Mouse (Mus musculus): ENCODE measurements around the gene Polm.
A peak's percentile ranks its signal among the peaks of the same experiment; 100 is the strongest.
"Not testable (repeated sequence)": the region's sequence is repeated elsewhere in the genome, so short reads cannot be mapped to it uniquely, and the experiment has no call there.

Polm gene

GRCm38 (mm10) chr11:5855481-5855880 lies 17.7 kb upstream of the Polm start:
- no peak for DNase-seq (ENCODE audit: low spot score)

- no peak for DNase-seq (ENCODE audit: low spot score)
Measured at GRCm38 (mm10) chr11:5852314-5852713, 14.5 kb upstream of the Polm start.

DNA sequence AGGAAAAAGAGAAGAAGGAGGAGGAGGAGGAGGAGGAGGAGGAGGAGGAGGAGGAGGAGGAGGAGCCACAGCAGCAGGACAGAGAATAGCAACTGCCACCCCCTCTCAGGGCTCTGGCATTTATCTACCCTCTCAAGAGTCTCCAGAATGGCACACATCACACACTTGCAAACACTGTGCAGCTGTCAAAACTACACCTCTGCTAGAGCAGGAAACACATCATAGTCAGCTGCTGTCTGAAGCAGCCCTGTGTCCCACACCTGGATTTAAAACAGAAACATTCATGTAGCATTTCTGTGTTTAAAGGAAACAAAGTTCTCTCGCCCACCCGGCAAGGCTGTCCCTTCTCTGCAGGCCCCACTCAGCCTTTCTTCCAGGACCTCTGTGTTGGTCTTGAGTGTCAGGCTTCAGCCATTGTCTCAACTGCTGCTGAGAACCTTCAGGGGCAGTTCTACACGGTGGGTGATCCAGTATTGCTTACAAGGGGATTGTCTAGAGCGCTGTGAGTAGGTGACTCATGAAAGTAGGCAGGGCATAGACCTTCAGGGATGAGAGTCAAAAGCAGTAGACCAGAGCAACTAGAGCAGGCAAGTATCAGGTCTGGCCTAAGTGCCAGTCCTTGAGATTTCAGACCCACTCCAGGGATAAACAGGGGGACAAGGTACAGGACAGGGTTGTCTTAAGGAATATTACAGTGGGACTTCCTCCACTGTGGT lies 13.4 kb upstream of the Polm start:
- DNase-seq (ENCODE audit: low spot score) = no peak

DNA sequence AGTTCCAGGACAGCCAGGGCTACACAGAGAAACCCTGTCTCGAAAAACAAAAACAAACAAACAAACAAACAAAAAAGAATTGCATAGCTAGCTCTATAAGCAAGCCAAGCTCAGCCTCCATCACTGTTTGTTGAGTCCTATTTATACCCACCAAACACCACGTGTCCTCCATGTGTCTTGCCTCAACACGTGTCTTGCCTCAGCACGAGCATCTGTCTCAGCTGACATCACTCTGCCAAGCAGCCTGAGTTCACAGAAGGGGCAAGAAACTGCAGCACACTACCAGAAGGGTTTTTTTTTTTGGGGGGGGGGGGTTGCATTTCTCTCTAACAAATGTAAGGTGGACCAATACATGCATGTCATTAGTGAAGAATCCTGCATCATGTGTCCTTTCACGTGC lies 12.6 kb upstream of the Polm start:
- DNase-seq (ENCODE audit: low spot score) = no peak

- DNase-seq (ENCODE audit: low spot score) = no peak
Measured at GRCm38 (mm10) chr11:5849316-5849715, 11.5 kb upstream of the Polm start.

DNA sequence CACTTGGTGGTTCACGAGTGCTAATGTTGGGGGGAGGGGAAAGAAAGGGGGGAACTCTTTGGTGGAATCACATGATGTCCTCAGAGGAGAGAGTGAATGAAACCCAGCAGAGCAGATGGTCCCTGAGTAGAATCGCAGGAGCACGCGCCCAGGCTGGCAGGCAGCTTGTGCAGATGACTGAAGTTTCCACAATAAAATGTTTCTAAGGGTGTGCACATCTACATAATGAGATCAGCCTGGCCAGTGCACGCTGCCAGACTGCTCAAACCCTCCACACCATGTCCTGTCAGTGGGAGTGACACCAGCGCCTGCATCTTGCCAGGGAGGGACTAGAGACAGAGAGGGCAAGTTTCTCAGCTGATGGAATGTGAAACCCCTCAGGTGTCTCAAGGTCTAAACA lies 10.9 kb upstream of the Polm start:
- DNase-seq (ENCODE audit: low spot score) = no peak

DNA sequence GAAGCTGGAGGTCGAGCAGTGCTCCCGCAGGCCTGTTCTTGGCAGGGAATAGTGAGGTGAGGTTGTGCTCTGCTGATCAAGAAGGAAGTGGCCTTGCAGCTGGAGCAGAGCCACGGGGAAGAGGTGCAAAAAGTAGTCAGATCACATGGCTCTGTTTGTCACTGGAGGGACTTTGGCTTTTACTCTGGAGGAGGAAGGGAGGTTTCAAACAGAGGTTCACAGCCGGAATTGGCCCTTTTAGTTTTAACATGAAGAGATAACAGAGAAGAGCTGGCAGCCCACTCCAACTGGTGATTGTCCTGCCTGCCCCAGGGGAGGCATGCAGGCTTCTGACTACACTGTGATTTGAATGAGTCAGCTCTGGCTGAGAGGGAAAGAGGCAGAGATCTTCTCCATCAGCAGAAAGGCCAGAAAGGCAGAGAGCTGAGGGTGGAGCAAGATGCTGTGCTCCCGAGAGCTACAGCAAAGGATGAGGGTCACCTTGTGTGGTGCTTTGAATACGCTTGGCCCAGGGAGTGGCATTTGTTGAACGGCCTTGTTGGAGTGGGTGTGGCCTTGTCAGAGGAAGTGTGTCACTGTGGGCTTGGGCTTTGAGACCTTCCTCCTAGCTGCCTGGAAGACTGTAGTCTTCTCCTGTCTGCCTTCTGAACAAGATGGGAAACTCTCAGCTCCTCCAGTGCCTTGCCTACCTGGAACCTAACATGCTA lies 9.0 kb upstream of the Polm start:
- no peak for DNase-seq (ENCODE audit: low spot score)

- no peak for DNase-seq (ENCODE audit: low spot score)
Measured at GRCm38 (mm10) chr11:5843131-5843530, 5.3 kb upstream of the Polm start.

DNA sequence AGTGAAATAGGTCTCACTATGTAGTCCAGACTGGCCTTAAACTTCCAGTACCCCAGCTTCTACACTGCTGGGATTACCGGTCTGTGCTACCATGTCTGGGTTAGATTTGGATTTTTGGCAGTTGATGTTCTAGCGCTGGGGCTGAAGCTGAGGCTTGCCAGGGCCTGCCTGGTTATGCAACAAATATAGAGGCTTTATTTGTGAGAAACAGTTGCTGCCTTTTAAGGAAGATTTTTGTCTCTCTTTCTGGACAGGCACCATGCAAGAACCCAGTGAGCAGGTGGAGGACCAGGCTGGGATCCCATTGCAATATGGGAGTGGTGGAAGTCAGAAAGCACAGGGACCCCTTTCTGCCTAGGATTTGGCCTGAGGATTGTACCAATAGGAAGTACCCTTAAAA lies 3.9 kb upstream of the Polm start:
- DNase-seq (ENCODE audit: low spot score) = no peak

- DNase-seq (ENCODE audit: low spot score) = no peak
Measured at GRCm38 (mm10) chr11:5840346-5840745, 2.5 kb upstream of the Polm start.

- peak; percentile 35 for DNase-seq (ENCODE audit: low spot score)
Measured at GRCm38 (mm10) chr11:5836126-5836525, 1.7 kb downstream of the Polm start.

DNA sequence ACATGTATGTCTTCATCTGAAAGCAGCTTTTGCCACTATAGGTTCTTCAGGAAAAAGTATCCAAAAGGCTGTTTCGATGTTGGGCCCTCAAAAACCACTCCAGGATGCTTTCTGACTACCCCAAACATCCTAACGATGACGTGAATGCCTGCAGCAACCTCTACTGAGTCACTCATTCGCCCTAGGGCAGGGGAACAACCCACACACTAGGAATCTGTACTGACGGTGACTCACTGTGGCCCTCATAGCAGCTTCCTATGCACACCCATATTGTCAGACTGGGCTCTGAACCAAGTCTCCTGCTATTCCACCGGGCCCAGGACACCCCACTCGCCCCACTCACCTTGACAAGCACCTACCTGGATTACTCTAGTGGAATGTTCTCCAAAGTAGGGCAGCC lies 2.8 kb downstream of the Polm start:
- DNase-seq (ENCODE audit: low spot score) = no peak

GRCm38 (mm10) chr11:5834506-5834905 lies 3.3 kb downstream of the Polm start:
- DNase-seq (ENCODE audit: low spot score) = no peak

GRCm38 (mm10) chr11:5829327-5829726 lies 8.5 kb downstream of the Polm start:
- DNase-seq (ENCODE audit: low spot score) = no peak

- DNase-seq (ENCODE audit: low spot score) = no peak
Measured at GRCm38 (mm10) chr11:5828509-5829191, 9.2 kb downstream of the Polm start.

GRCm38 (mm10) chr11:5827931-5828330 lies 9.9 kb downstream of the Polm start:
- no peak for DNase-seq (ENCODE audit: low spot score)

DNA sequence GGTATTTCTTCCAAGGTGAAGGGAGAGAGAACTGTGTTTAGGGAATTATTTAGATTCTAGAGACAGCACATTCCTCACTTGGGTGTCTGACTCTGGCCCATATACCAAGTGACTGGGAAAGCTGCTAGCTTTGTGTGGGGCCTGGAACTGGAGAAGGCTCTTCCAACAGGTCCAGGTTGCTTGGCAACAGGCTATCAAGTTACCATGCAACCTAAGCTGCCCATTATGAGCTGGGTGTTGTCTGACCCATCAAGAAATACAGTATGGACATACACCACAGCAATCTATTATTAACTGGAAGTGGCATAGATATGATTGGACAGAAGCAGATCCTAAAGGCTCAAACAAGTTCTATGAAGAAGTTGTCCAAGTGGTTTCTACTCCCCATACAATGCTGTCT lies 12.4 kb downstream of the Polm start:
- DNase-seq (ENCODE audit: low spot score) = no peak

- no peak for DNase-seq (ENCODE audit: low spot score)
Measured at GRCm38 (mm10) chr11:5819223-5819622, 18.6 kb downstream of the Polm start.

DNA sequence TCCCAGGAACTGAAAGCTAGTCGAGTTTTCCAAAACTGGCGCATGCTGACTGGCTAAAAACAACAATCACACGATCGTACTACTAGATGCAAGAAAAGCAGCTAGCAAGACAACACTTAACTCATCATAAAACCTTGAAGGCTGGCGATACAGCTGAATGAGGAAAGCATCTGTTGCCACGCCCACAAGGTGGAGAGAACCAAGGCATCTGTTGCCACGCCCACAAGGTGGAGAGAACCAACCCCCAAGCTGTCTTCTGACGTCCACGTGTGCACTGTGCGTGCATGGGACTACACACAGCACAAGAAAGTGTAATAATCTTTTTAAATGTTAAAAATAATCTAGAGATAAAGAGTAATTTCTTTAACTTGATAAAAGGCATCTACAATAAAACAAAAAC lies 24.4 kb downstream of the Polm start:
- DNase-seq (ENCODE audit: low spot score) = no peak

- DNase-seq (ENCODE audit: low spot score) = not testable (repeated sequence)
Measured at GRCm38 (mm10) chr11:5809487-5809886, 28.3 kb downstream of the Polm start.

DNA sequence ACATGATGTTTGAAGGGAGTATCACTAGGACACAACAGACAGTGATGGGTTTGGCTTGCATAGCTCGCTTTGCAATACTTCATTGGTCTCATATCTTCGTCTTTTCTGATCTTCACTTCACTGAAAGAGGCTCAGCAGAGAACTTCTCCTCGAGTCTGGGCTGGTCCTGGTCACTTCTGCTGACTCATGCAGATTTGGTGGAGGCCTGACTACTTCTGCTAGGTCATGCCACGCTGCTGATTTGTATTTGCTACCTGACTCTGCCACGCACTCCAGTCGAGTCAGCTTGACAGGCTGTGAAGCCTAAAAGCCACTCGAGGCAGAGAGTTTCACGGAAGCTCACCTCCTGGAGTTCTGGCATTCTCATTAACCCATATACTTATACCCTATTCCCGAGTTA lies 29.9 kb downstream of the Polm start:
- no peak for DNase-seq (ENCODE audit: low spot score)

GRCm38 (mm10) chr11:5805711-5806110 lies 32.1 kb downstream of the Polm start:
- no peak for DNase-seq (ENCODE audit: low spot score)

DNA sequence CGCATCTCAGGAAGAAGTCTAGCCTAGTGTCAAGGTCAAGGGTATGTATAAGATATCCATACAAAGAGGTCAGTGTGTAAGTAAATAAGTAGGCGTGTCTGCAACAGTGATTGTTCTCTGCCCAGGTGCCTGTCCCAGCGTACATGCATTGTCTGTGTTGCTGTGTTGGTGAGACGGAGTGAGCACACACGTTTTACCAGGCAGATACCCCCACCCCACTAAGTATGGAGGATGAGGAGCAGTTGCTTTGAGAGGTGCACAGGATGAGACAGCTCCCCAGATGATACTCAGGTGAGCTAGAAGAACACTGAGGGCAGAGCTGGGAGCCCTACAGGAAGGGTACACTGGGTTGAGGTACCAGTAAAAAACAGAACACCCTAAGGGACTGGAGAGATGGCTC lies 33.6 kb downstream of the Polm start:
- no peak for DNase-seq (ENCODE audit: low spot score)
